Mouse (Mus musculus) limb, embryonic 11.5 days (tissue): ENCODE measurements at regions not wholly inside any gene's neighbourhood (a gene's known extent, or its start where the extent isn't known, plus 50 kb on each side); places are given as distances from the start of the nearest gene placed in this dataset.

Source experiments
- ATAC-seq: fragments of 200-750 bp; cut with Nextera tagmentation; 2 replicates; pipeline ENCODE4 v1.8.0; 2017; ENCODE audit warnings: low read depth; ENCODE audit not compliant: insufficient number of reproducible peaks, low FRiP score, low TSS enrichment
- DNase-seq: peaks from one replicate; pipeline ENCODE4 v3.0.0-alpha.2; 2015; ENCODE audit warnings: low spot score
- H3K27ac ChIP-seq: fragments of 300-500 bp; sonication (generic); replicated peaks from 2 replicates; pipeline ENCODE4 v1.5.1; 2014; ENCODE audit warnings: low read depth, mild to moderate bottlenecking, low read length
- H3K27me3 ChIP-seq: fragments of 300-500 bp; sonication (generic); 2 replicates; pipeline ENCODE4 v1.6.1; 2014; ENCODE audit warnings: mild to moderate bottlenecking, low read length, mixed read lengths; ENCODE audit not compliant: control insufficient read depth, insufficient read depth
- H3K36me3 ChIP-seq: fragments of 300-500 bp; sonication (generic); 2 replicates; pipeline ENCODE4 v1.6.1; 2014; ENCODE audit warnings: mild to moderate bottlenecking, low read length, moderate library complexity, mixed read lengths; ENCODE audit not compliant: control insufficient read depth, insufficient read depth
- H3K4me1 ChIP-seq: fragments of 300-500 bp; sonication (generic); 2 replicates; pipeline ENCODE4 v1.6.1; 2014; ENCODE audit warnings: low read length, mixed read lengths; ENCODE audit not compliant: control insufficient read depth, insufficient read depth
- H3K4me2 ChIP-seq: fragments of 300-500 bp; sonication (generic); 2 replicates; pipeline ENCODE4 v1.6.1; 2014; ENCODE audit warnings: low read depth, mild to moderate bottlenecking, moderate library complexity; ENCODE audit not compliant: severe bottlenecking
- H3K4me3 ChIP-seq: fragments of 300-500 bp; sonication (generic); 2 replicates; pipeline ENCODE4 v1.5.1; 2014; ENCODE audit warnings: low read depth, low read length
- H3K9ac ChIP-seq: fragments of 300-500 bp; sonication (generic); 2 replicates; pipeline ENCODE4 v1.6.1; 2014; ENCODE audit warnings: mild to moderate bottlenecking, low read length
- H3K9me3 ChIP-seq: fragments of 300-500 bp; sonication (generic); 2 replicates; pipeline ENCODE4 v1.6.1; 2016; ENCODE audit warnings: low read length; ENCODE audit not compliant: control insufficient read depth
- WGBS: fragments of 180-500 bp; shearing (Covaris S2); extraction: QIAGEN DNeasy Blood & Tissue Kit; methylation state at CpG from one replicate; pipeline ENCODE4 v1.1.7; 2014; 5-methylcytosine and 5-hydroxymethylcytosine counted together

DNA sequence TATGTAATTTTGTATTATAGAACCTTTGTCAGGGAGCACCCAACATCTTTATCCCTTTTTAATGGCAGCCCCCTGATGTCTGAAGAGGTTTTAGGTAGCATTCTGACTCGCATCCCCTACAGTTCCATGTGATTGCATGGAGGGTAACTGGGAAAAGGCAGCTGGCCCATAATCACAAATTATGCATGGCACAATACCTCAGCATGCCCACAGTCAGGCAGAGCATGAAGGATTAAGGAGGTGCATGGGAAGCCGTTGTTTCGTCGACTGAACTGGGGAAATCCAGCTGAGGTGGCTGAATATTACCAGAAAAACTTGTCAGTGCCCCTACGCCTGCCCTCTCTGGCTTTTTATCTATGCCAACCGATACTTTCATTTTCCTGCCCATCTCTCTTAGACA lies 272.8 kb upstream of the Nbea start:
- Histone ChIP-seq H3K4me2 (no peak overlapping the region), H3K9ac (no peak overlapping the region), H3K36me3 (no peaks in the 10 kb centered on the region), H3K4me1 (no peaks in the 10 kb centered on the region), H3K4me3 (no peak overlapping the region), H3K27ac (no peak overlapping the region), H3K9me3 (no peaks in the 10 kb centered on the region), H3K27me3 (no peaks in the 10 kb centered on the region)
- ATAC-seq, result no peak
- no peak for DNase-seq
- WGBS, result 77% methylated on average over 6 of the region's 6 CpGs

DNA sequence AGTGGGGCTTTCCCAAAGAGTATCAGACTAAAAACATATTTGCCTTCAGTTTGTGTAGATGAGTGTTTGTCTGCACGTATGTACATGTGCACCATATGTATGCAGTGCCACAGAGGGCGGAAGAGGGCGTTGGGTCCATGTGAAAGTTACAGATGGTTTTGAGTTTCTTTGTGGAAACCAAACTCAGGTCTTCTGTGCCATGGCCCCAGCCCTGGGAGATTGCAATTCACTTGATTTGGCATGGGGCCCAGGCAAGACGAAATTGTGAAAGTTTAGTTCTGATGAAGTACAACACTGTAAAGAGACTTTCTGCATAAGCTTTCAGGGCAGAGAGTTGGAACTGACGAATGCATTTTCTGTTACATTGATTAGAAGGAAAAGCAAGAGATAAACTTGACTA lies 255.4 kb upstream of the Nbea start:
- H3K27ac ChIP-seq, result no peak overlapping the region
- no peak for ATAC-seq
- no peak for DNase-seq

DNA sequence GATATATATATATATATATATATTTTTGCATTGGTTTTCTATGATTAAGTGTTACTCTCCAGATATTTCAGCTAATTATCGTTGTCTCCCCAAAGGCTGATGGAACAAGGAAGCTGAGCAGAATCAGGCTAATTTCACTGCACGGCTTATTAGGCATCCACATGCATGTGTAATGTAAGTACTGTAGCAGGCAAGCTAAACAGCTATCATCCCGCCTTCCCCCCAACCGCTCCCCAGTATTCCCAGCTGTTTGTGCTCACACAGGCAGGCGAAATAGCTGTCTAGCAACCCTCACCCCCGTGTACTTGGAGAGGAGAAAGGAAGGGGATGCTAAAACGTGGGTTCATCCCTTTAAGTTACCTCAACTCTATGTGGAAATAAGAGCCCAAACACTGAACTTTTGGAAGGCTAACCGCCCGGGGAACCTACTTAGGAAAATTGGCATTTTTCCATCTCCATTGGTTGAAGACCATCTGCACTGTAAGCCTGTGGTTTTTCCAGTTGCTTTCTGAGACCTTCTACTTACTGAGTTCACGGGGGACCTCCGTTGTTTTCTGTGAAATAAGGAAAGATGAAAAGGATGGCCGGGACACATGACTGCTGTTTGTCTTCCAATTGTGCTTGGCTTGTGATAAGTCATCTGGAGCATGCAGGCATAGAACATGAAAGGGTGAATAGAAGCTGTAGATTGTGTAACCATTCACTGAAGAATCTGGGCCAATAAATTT lies 254.7 kb upstream of the Nbea start:
- WGBS, result 76% methylated on average over 12 of the region's 12 CpGs
- no peaks in the 10 kb centered on the region for H3K9me3 ChIP-seq
- DNase-seq (no peak), ATAC-seq (no peak)
- H3K4me3 ChIP-seq, result no peak overlapping the region
- no peaks in the 10 kb centered on the region for H3K27me3 ChIP-seq
- no peak overlapping the region for H3K27ac ChIP-seq
- no peak overlapping the region for H3K9ac ChIP-seq
- H3K4me2 ChIP-seq, result no peak overlapping the region
- no peaks in the 10 kb centered on the region for H3K4me1 ChIP-seq
- H3K36me3 ChIP-seq, result no peaks in the 10 kb centered on the region

More for the DNA sequence above, 255.4 kb upstream of the Nbea start:
- no peak overlapping the region for H3K4me3 ChIP-seq
- H3K36me3 ChIP-seq, result no peaks in the 10 kb centered on the region
- H3K9me3 ChIP-seq, result no peaks in the 10 kb centered on the region
- no peak overlapping the region for H3K4me2 ChIP-seq
- no peaks in the 10 kb centered on the region for H3K4me1 ChIP-seq
- no peak overlapping the region for H3K9ac ChIP-seq
- no peaks in the 10 kb centered on the region for H3K27me3 ChIP-seq
- WGBS, result 93% methylated on average over 5 of the region's 5 CpGs

DNA sequence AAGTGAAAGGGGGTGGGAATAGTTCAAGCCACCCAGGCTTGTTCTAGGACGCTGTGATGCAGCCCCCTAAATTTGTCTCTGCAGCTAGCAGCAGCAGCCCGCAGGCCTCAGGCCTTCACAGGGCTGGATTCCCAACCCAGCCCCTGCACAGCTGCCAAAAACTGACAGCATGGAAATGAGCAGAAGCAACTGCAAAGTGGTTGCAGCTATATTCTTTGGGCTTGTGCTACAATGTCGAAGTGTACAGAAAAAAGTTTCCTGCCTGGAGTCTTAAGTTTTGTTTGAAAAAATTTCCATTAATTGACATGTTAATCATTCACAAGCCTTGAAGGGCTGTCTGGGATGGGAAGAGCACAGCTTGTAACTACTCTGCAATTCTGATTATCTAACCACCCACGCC lies 253.6 kb upstream of the Nbea start:
- no peaks in the 10 kb centered on the region for H3K36me3 ChIP-seq
- H3K9me3 ChIP-seq, result no peaks in the 10 kb centered on the region
- no peak overlapping the region for H3K4me3 ChIP-seq
- H3K9ac ChIP-seq, result no peak overlapping the region
- no peaks in the 10 kb centered on the region for H3K4me1 ChIP-seq
- 48% methylated on average over 4 of the region's 4 CpGs for WGBS
- H3K27ac ChIP-seq, result no peak overlapping the region
- no peak for DNase-seq
- H3K27me3 ChIP-seq, result no peaks in the 10 kb centered on the region
- no peak for ATAC-seq
- H3K4me2 ChIP-seq, result no peak overlapping the region

DNA sequence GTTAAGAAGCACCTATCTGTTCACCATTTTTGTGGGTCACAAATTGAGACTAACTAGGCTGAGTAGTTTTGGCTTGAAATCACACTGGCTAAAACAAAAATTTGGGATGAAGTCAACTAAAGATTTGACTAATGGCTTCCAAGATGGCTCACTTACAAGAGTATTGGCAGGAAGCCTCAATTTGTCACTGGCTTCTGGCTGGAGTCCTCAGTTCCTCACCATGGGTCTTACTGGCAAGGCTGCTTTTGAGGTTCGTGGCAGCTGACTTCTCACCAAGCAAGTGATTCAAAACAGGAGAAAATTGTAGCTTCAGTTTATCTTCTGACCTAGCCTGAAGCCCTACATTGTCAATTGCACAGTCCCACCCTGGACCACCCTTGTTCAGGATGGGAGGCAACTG lies 250.0 kb upstream of the Nbea start:
- ATAC-seq, result no peak
- H3K4me1 ChIP-seq, result no peaks in the 10 kb centered on the region
- 81% methylated on average over 1 of the region's 1 CpGs for WGBS
- H3K4me2 ChIP-seq, result no peak overlapping the region
- no peaks in the 10 kb centered on the region for H3K36me3 ChIP-seq
- H3K27me3 ChIP-seq, result no peaks in the 10 kb centered on the region
- no peak for DNase-seq
- no peaks in the 10 kb centered on the region for H3K9me3 ChIP-seq
- H3K27ac ChIP-seq, result no peak overlapping the region
- H3K4me3 ChIP-seq, result no peak overlapping the region
- H3K9ac ChIP-seq, result no peak overlapping the region

DNA sequence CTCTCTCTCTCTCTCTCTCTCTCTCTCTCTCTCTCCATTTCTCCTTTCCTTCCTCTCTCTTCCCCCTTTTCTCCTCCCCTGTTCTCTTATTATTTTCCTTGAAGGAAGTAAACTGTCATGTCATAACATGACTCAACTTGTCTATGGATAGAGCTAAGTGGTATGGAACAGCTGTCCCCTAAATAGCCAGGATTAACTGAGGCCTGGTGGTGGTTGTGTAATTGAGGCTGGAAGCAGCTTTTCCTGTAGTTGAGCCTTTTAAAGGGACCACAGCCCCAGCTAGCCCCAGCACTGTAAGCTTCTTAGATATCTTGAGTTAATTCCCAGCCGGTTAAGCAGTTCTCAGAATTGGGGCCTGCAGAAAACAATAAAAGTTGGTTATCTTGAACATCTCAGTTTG lies 243.7 kb upstream of the Nbea start:
- Histone ChIP-seq H3K4me2 (no peak overlapping the region), H3K27ac (no peak overlapping the region), H3K4me1 (no peaks in the 10 kb centered on the region), H3K36me3 (no peaks in the 10 kb centered on the region), H3K27me3 (no peaks in the 10 kb centered on the region), H3K4me3 (no peak overlapping the region), H3K9ac (no peak overlapping the region), H3K9me3 (no peaks in the 10 kb centered on the region)
- WGBS, result 82% methylated on average over 1 of the region's 1 CpGs
- ATAC-seq, result no peak
- no peak for DNase-seq

DNA sequence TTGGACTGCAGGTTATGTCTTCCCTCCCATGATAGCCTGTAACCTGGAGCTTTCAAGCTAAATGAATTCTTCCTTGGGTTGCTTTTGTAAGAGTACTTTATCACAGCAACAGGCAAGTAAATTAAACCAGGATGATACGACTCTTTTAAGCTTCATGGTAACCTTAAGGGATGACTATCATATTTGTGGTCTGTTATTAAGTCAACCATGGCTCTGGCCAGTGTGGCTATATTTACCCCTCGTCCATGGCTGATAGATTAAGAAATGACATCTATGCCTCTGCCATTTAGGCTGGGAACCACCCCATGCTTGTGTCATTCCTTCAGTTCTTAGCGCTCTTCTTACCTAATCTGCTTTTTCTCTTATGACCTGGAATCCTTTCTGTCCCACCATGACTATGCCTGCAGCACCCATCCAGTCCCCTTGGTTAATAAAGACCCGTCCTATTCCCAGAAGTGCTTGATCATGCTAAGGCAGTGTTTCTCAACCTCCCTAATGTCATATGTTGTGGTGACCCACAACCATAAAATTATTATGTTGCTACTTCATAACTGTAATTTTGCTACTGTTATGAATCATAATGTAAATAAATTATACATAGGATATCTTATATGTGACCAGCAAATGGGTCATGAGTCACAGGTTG lies 214.5 kb upstream of the Nbea start:
- DNase-seq, result no peak
- H3K4me3 ChIP-seq, result no peak overlapping the region
- ATAC-seq, result no peak
- 89% methylated on average over 4 of the region's 4 CpGs for WGBS
- no peaks in the 10 kb centered on the region for H3K27me3 ChIP-seq
- no peaks in the 10 kb centered on the region for H3K9me3 ChIP-seq
- H3K9ac ChIP-seq, result no peak overlapping the region
- H3K4me1 ChIP-seq, result no peaks in the 10 kb centered on the region
- no peak overlapping the region for H3K27ac ChIP-seq
- no peak overlapping the region for H3K4me2 ChIP-seq
- no peaks in the 10 kb centered on the region for H3K36me3 ChIP-seq

DNA sequence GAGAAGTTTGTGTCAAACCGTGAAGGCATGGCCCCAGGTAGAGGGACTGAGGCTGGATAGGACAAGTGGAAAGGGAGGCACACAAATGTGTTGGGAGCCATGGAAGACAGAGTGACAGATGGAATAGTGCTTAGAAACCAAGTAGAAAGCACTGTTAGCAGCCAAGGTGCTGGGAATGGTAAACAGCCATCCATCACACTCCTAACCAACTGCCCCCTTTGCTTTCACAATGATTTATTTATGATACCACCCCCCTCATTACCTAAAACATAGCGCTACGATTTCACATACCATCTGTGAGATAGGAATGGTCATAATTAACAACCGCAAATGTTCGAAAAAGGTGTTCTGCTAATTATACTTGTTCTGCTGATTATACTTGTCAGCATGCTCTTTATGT lies 209.6 kb upstream of the Nbea start:
- Histone ChIP-seq H3K4me2 (no peak overlapping the region), H3K9me3 (no peaks in the 10 kb centered on the region), H3K9ac (no peak overlapping the region), H3K36me3 (no peaks in the 10 kb centered on the region), H3K4me3 (no peak overlapping the region), H3K4me1 (no peaks in the 10 kb centered on the region), H3K27me3 (no peaks in the 10 kb centered on the region), H3K27ac (no peak overlapping the region)
- DNase-seq, result no peak
- WGBS, result 63% methylated on average over 5 of the region's 5 CpGs
- ATAC-seq, result no peak

DNA sequence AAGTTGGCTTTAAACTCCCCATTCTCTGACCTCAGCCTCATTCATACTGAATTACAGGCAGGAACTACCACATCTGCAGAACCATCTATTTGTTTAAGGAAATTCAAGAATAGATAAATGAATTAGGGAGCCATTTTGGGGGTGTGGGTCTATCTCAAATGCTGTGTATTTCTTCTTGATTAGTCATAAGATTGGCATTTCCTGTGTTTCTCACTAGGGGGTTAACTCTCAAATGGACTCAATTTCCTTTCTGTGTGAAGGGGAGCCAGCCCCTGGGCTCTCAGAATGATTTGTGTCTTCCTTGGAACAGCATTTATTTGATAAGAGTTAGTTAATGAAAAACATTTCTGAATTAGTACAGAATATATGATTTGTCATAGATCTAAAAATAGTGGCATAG lies 196.8 kb upstream of the Nbea start:
- Histone ChIP-seq H3K27ac (no peak overlapping the region), H3K4me2 (no peak overlapping the region), H3K4me1 (no peaks in the 10 kb centered on the region), H3K9ac (no peak overlapping the region), H3K4me3 (no peak overlapping the region), H3K27me3 (no peaks in the 10 kb centered on the region), H3K9me3 (no peaks in the 10 kb centered on the region), H3K36me3 (no peaks in the 10 kb centered on the region)
- no peak for ATAC-seq
- no peak for DNase-seq
